Mouse (Mus musculus) stomach, postnatal 0 days (tissue): ENCODE data around the gene Katnbl1.

ENCODE experiments used
- CTCF ChIP-seq: IDR thresholded peaks from 2 replicates; pipeline ENCODE4 v1.5.1; 2016; ENCODE audit warnings: antibody characterized with exemption, low read depth, mild to moderate bottlenecking, moderate library complexity
- EP300 ChIP-seq: optimal IDR thresholded peaks from 2 replicates; pipeline ENCODE3; 2016; ENCODE audit warnings: antibody characterized with exemption

GRCm38 (mm10) chr2:112437589-112437988 is 58.6 kb downstream of the Katnbl1 start:
- no peak for TF ChIP-seq EP300
- TF ChIP-seq CTCF, result no peak
